In genomic region chr4:35060964-35061363, GRCm38 (mm10) we compare ENCODE assay signal across 19 mouse cellular contexts.
"Had no signal": no experiment of that assay in that cellular context is flagged by ENCODE, and none has a peak within 500 bp of the region (broad histone marks: within the 10 kb centered on the region; RNA-seq: fewer than 3 reads in every experiment).

No protein-coding gene starts in this region.

- H3K9me3 ChIP-seq: liver, embryonic 13.5 days; liver, embryonic 15.5 days; midbrain, embryonic 13.5 days; midbrain, embryonic 15.5 days; neural tube, embryonic 12.5 days had no signal

- DNase-seq: liver, embryonic 13.5 days; liver, postnatal 0 days; lung, adult 2 months; lung, postnatal 10 days; lung, postnatal 36 days; right cerebral cortex, postnatal 25 days; right cerebral cortex, postnatal 4 days; spleen, adult 18-20 months; thymus, adult 2 months; thymus, postnatal 25 days; thymus, postnatal 4 days had no signal

- H3K36me3 ChIP-seq: liver, embryonic 13.5 days; liver, embryonic 15.5 days; midbrain, embryonic 13.5 days; midbrain, embryonic 15.5 days; neural tube, embryonic 12.5 days had no signal

- ATAC-seq: liver, postnatal 0 days; midbrain, embryonic 13.5 days; midbrain, embryonic 15.5 days had no signal

- H3K27me3 ChIP-seq: liver, embryonic 13.5 days; liver, embryonic 15.5 days; megakaryocyte, embryonic 14.5 days; midbrain, embryonic 13.5 days; midbrain, embryonic 15.5 days; neural tube, embryonic 12.5 days had no signal

- H3K27ac ChIP-seq: liver, embryonic 13.5 days; liver, embryonic 15.5 days; macrophage; midbrain, embryonic 13.5 days; midbrain, embryonic 15.5 days; neural tube, embryonic 12.5 days had no signal

- H3K4me3 ChIP-seq: liver, embryonic 13.5 days; liver, embryonic 15.5 days; megakaryocyte, embryonic 14.5 days; midbrain, embryonic 13.5 days; midbrain, embryonic 15.5 days; neural tube, embryonic 12.5 days had no signal

- H3K9ac ChIP-seq: liver, embryonic 13.5 days; liver, embryonic 15.5 days; liver, postnatal 0 days; midbrain, embryonic 13.5 days; midbrain, embryonic 15.5 days; neural tube, embryonic 12.5 days had no signal

- H3K4me1 ChIP-seq: liver, embryonic 13.5 days; liver, embryonic 15.5 days; megakaryocyte, embryonic 14.5 days had no signal

- H3K4me2 ChIP-seq: liver, embryonic 11.5 days; liver, embryonic 13.5 days; liver, embryonic 15.5 days; midbrain, embryonic 11.5 days; midbrain, embryonic 13.5 days; midbrain, embryonic 15.5 days; neural tube, embryonic 12.5 days had no signal
